Mouse (Mus musculus) gastrocnemius, adult 18-20 months (tissue): ENCODE results near the gene Pip5k1a. TPM values are rescaled to one million over a fixed set of nuclear protein-coding genes. Genes with fewer than 3 reads are reported as not detected.

Source experiments
- microRNA-seq: library from miRNA; unstranded; fragments of <30 nt; microRNA quantifications from one replicate; pipeline ENCODE4 v1.2.0, GENCODE M21; 2021
- total RNA-seq, 2 experiments: library from RNA; stranded (reverse); gene quantifications; 2 replicates each; pipeline ENCODE4 v1.2.3; 2021

The Pip5k1a gene
- total RNA-seq, 2 experiments from 2014 or later: 21.7 to 31.8 TPM

Small RNA genes lying within 50 kb of the gene (microRNA-seq; reads per million reads assigned to microRNA genes)
- gene Mir8099-1: not detected

Other genes with a start within 250 kb of the Pip5k1a start
- gene Psmb4, start 220.0 kb downstream of the Pip5k1a start, total RNA-seq: 100 to 1,000 TPM; 173 to 201 TPM
- 10 to 100 TPM; 17.5 to 23.1 TPM for gene Selenbp1, start 173.9 kb downstream of the Pip5k1a start, total RNA-seq
- gene Rfx5, start 152.9 kb downstream of the Pip5k1a start, total RNA-seq: 1 to 10 TPM; 2.9 to 6.3 TPM
- 10 to 100 TPM; 16.8 to 19.0 TPM for gene Pi4kb, start 132.2 kb downstream of the Pip5k1a start, total RNA-seq
- gene Zfp687, start 91.5 kb downstream of the Pip5k1a start, total RNA-seq: 10 to 100 TPM; 13.2 to 14.9 TPM
- 100 to 1,000 TPM; 222 to 224 TPM for gene Psmd4, start 64.3 kb downstream of the Pip5k1a start, total RNA-seq
- 10 to 100 TPM; 64.3 to 85.5 TPM for gene Vps72, start 4.1 kb upstream of the Pip5k1a start, total RNA-seq
- 100 to 1,000 TPM; 663 to 722 TPM for gene Tmod4, start 17.5 kb upstream of the Pip5k1a start, total RNA-seq
- gene Scnm1, start 27.1 kb upstream of the Pip5k1a start, total RNA-seq: 10 to 100 TPM; 34.6 to 46.5 TPM
- 1 to 10 TPM; 6.3 to 6.6 TPM for gene Lysmd1, start 27.2 kb upstream of the Pip5k1a start, total RNA-seq
- gene Tnfaip8l2, start 35.4 kb upstream of the Pip5k1a start, total RNA-seq: under 1 TPM; 0.27 to 0.55 TPM
- gene Sema6c, start 53.5 kb upstream of the Pip5k1a start, total RNA-seq: 100 to 1,000 TPM in 1 of 2 experiments, 10 to 100 TPM in 1; 75.9 to 111 TPM
- 10 to 100 TPM in 1 of 2 experiments, 1 to 10 TPM in 1; 7.1 to 10.0 TPM for gene Gabpb2, start 111.0 kb upstream of the Pip5k1a start, total RNA-seq
- gene Cdc42se1, start 121.8 kb upstream of the Pip5k1a start, total RNA-seq: 10 to 100 TPM; 12.4 to 17.1 TPM
- 10 to 100 TPM; 69.8 to 83.1 TPM for gene Mllt11, start 125.2 kb upstream of the Pip5k1a start, total RNA-seq
- gene Gm128, start 134.7 kb upstream of the Pip5k1a start, total RNA-seq: not detected
- not detected for gene Bnipl, start 144.3 kb upstream of the Pip5k1a start, total RNA-seq
- 10 to 100 TPM; 29.7 to 30.6 TPM for gene Mindy1, start 174.4 kb upstream of the Pip5k1a start, total RNA-seq
- gene Prune1, start 175.1 kb upstream of the Pip5k1a start, total RNA-seq: 10 to 100 TPM; 51.3 to 56.0 TPM
- gene Anxa9, start 200.2 kb upstream of the Pip5k1a start, total RNA-seq: under 1 TPM in 1 of 2 experiments, not detected in 1; 0.17 TPM
- 10 to 100 TPM; 14.7 to 22.1 TPM for gene Cers2, start 207.9 kb upstream of the Pip5k1a start, total RNA-seq